Mouse (Mus musculus) small intestine, adult 2 months (tissue): ENCODE measurements around the gene Prph. TPM values are rescaled to one million over a fixed set of nuclear protein-coding genes. Genes with fewer than 3 reads are reported as not detected.

Experiments
- H3K27ac ChIP-seq: fragments of 200-500 bp; 2 replicates; pipeline ENCODE4 v1.5.1; 2012; ENCODE audit warnings: low read depth, low read length, control low read depth, inconsistent platforms; ENCODE audit not compliant: insufficient read depth
- H3K27me3 ChIP-seq: fragments of 200-500 bp; 2 replicates; pipeline ENCODE4 v1.6.1; 2012; ENCODE audit warnings: mild to moderate bottlenecking, moderate library complexity, low read length, inconsistent platforms; ENCODE audit not compliant: control insufficient read depth, insufficient read depth
- H3K36me3 ChIP-seq: fragments of 200-500 bp; 2 replicates; pipeline ENCODE4 v1.6.1; 2012; ENCODE audit warnings: mild to moderate bottlenecking, low read length, control low read depth, inconsistent platforms; ENCODE audit not compliant: control insufficient read depth, insufficient read depth
- H3K4me1 ChIP-seq: fragments of 200-500 bp; 2 replicates; pipeline ENCODE4 v1.6.1; 2012; ENCODE audit warnings: low read length, inconsistent platforms, mixed read lengths; ENCODE audit not compliant: control insufficient read depth, insufficient read depth, insufficient read length
- H3K4me3 ChIP-seq: fragments of 200-500 bp; 2 replicates; pipeline ENCODE4 v1.5.1; 2012; ENCODE audit warnings: low read depth, mild to moderate bottlenecking, control low read depth, inconsistent platforms, low read length, moderate library complexity
- CTCF ChIP-seq: fragments of 200-500 bp; IDR thresholded peaks from 2 replicates; pipeline ENCODE4 v1.5.1; 2012; ENCODE audit warnings: low read depth, mild to moderate bottlenecking, control low read depth, inconsistent platforms, low read length, moderate library complexity, mixed read lengths; ENCODE audit not compliant: insufficient replicate concordance, insufficient read length; ENCODE audit errors: extremely low read depth
- POLR2A ChIP-seq: fragments of 200-500 bp; IDR thresholded peaks from 2 replicates; pipeline ENCODE4 v1.6.1; 2012; ENCODE audit warnings: low read depth, mild to moderate bottlenecking, control low read depth, inconsistent platforms, low read length, moderate library complexity
- WGBS: fragments of 180-500 bp; shearing (Covaris S2); methylation state at CpG from one replicate; pipeline ENCODE4 v1.1.7; 2018; 5-methylcytosine and 5-hydroxymethylcytosine counted together
- polyA plus RNA-seq: library from polyadenylated mRNA; depleted of rRNA; stranded (reverse); fragments of >200 nt; gene quantifications from 2 replicates; pipeline ENCODE4 v1.2.3, GENCODE M21; 2012; rRNA removed

Prph gene
- polyA plus RNA-seq, 1 experiment: 4.6 TPM

GRCm38 (mm10) chr15:99099139-99099556, 44.2 kb downstream of the Prph start:
- 2% methylated on average over 15 of the region's 15 CpGs for WGBS
- TF ChIP-seq CTCF: peak; percentile 92; the same call in 1 of the 2 replicates
- TF ChIP-seq POLR2A: no peak; the same call in 1 of the 2 replicates
- H3K27me3 ChIP-seq: peaks cover 46% of the 10 kb centered on the region
- H3K4me1 ChIP-seq: peaks cover 14% of the 10 kb centered on the region
- H3K36me3 ChIP-seq: peaks cover 14% of the 10 kb centered on the region
- H3K27ac ChIP-seq: peak overlapping the region; percentile 93
- peak overlapping the region; percentile 78 for H3K4me3 ChIP-seq

GRCm38 (mm10) chr15:99099984-99100383, 45.0 kb downstream of the Prph start:
- H3K4me1 ChIP-seq: peaks cover 14% of the 10 kb centered on the region
- H3K36me3 ChIP-seq: peaks cover 16% of the 10 kb centered on the region
- H3K27me3 ChIP-seq: peaks cover 40% of the 10 kb centered on the region
- H3K4me3 ChIP-seq: peak overlapping the region; percentile 78
- TF ChIP-seq POLR2A (no peak), CTCF (peak; percentile 30; the same call in 1 of the 2 replicates)
- H3K27ac ChIP-seq: peak overlapping the region; percentile 93; the same call in 1 of the 2 replicates
- WGBS: 18% methylated on average over 3 of the region's 3 CpGs

GRCm38 (mm10) chr15:99105238-99105637, 50.3 kb downstream of the Prph start:
- WGBS: 72% methylated on average over 7 of the region's 7 CpGs
- H3K4me1 ChIP-seq: peaks cover 2% of the 10 kb centered on the region
- H3K27me3 ChIP-seq: no peaks in the 10 kb centered on the region
- H3K36me3 ChIP-seq: peaks cover 29% of the 10 kb centered on the region
- TF ChIP-seq POLR2A: no peak
- H3K4me3 ChIP-seq: no peak overlapping the region
- H3K27ac ChIP-seq: no peak overlapping the region

GRCm38 (mm10) chr15:99107866-99108265, 52.9 kb downstream of the Prph start:
- H3K36me3 ChIP-seq: peaks cover 20% of the 10 kb centered on the region
- 0 out of 2 replicates have a peak, but pooled peaks cover under 1% of the 10 kb centered on the region for H3K4me1 ChIP-seq
- no peaks in the 10 kb centered on the region for H3K27me3 ChIP-seq
- TF ChIP-seq CTCF: no peak
- TF ChIP-seq POLR2A: no peak
- 58% methylated on average over 3 of the region's 3 CpGs for WGBS
- H3K27ac ChIP-seq: no peak overlapping the region
- H3K4me3 ChIP-seq: no peak overlapping the region

Other genes starting within 250 kb of the Prph start
- not detected in 2 replicates for gene Ddn, start 245.7 kb upstream of the Prph start, polyA plus RNA-seq
- gene Prkag1, start 223.7 kb upstream of the Prph start, polyA plus RNA-seq: 34.0 and 65.7 TPM in 2 replicates
- gene Kmt2d, start 184.0 kb upstream of the Prph start, polyA plus RNA-seq: 19.4 and 36.2 TPM in 2 replicates
- 5.3 and 24.1 TPM in 2 replicates for gene Rhebl1, start 160.6 kb upstream of the Prph start, polyA plus RNA-seq
- gene Dhh, start 156.6 kb upstream of the Prph start, polyA plus RNA-seq: 0.33 and 0.55 TPM in 2 replicates
- 183 and 395 TPM in 2 replicates for gene Lmbr1l, start 136.9 kb upstream of the Prph start, polyA plus RNA-seq
- 455 and 523 TPM in 2 replicates for gene Tuba1b, start 120.6 kb upstream of the Prph start, polyA plus RNA-seq
- 1.2 and 23.9 TPM in 2 replicates for gene Gm49450, start 101.6 kb upstream of the Prph start, polyA plus RNA-seq
- 99.6 and 116 TPM in 2 replicates for gene Tuba1a, start 101.5 kb upstream of the Prph start, polyA plus RNA-seq
- gene Tuba1c, start 25.3 kb upstream of the Prph start, polyA plus RNA-seq: 252 and 382 TPM in 2 replicates
- 5.3 and 9.0 TPM in 2 replicates for gene Troap, start 19.4 kb downstream of the Prph start, polyA plus RNA-seq
- gene C1ql4, start 32.6 kb downstream of the Prph start, polyA plus RNA-seq: not detected in 2 replicates
- gene Dnajc22, start 38.0 kb downstream of the Prph start, polyA plus RNA-seq: 24.6 and 43.2 TPM in 2 replicates
- 1.6 and 3.9 TPM in 2 replicates for gene Spats2, start 70.7 kb downstream of the Prph start, polyA plus RNA-seq
- 0.56 and 3.0 TPM in 2 replicates for gene Kcnh3, start 169.7 kb downstream of the Prph start, polyA plus RNA-seq
- 46.5 and 96.6 TPM in 2 replicates for gene Mcrs1, start 196.8 kb downstream of the Prph start, polyA plus RNA-seq
- gene Prpf40b, start 239.9 kb downstream of the Prph start, polyA plus RNA-seq: 14.4 and 20.8 TPM in 2 replicates
- not detected in 2 replicates for gene Fam186b, start 240.7 kb downstream of the Prph start, polyA plus RNA-seq